Mouse (Mus musculus) CH12.LX (cell line): ENCODE measurements at regions not wholly inside any gene's neighbourhood (a gene's known extent, or its start where the extent isn't known, plus 50 kb on each side); places are given as distances from the start of the nearest gene placed in this dataset.

Experiments
- DNase-seq: peaks from one replicate; pipeline ENCODE4 v3.0.0-alpha.2; 2013; ENCODE audit errors: extremely low read depth
- H3K27ac ChIP-seq: 2 replicates; pipeline ENCODE4 v1.5.1; 2012; ENCODE audit warnings: low read depth, mild to moderate bottlenecking, control low read depth, moderate library complexity; ENCODE audit not compliant: insufficient read depth
- H3K27me3 ChIP-seq: replicated peaks from 2 replicates; pipeline ENCODE3; 2012; ENCODE audit warnings: inconsistent platforms
- H3K36me3 ChIP-seq, 2 experiments: replicated peaks in 1 of 2; 2 replicates each; pipeline versions ENCODE3 to v1.6.1; 2012; ENCODE audit warnings: inconsistent platforms in 1 of 2, low read length in 1 of 2, mild to moderate bottlenecking in 1 of 2, mixed read lengths in 1 of 2, moderate library complexity in 1 of 2; ENCODE audit not compliant: control insufficient read depth in 1 of 2, insufficient read depth in 1 of 2
- H3K4me1 ChIP-seq, 2 experiments: 2 replicates each; pipeline ENCODE4 v1.6.1; 2012; ENCODE audit warnings: inconsistent platforms in 1 of 2, moderate library complexity in 1 of 2; ENCODE audit not compliant: insufficient read depth in 2 of 2, control insufficient read depth in 1 of 2
- H3K4me2 ChIP-seq: 2 replicates; pipeline ENCODE4 v1.6.1; 2012; ENCODE audit warnings: low read depth, mild to moderate bottlenecking, control low read depth; ENCODE audit not compliant: poor library complexity, insufficient read depth, severe bottlenecking
- H3K4me3 ChIP-seq, 3 experiments: fragments of 150-350 bp in 1 of 3; sonication (generic) in 1 of 3; replicated peaks in 1 of 3; 2 replicates each; pipeline versions ENCODE3 to v1.5.1; 2011 to 2012; ENCODE audit warnings: low read depth in 2 of 3, low read length in 2 of 3, mild to moderate bottlenecking in 2 of 3, moderate library complexity in 2 of 3, control low read depth in 1 of 3, improper control_type of control experiment in 1 of 3, inconsistent platforms in 1 of 3, mixed read lengths in 1 of 3; ENCODE audit not compliant: poor library complexity in 1 of 3
- H3K79me2 ChIP-seq: replicated peaks from 2 replicates; pipeline ENCODE4 v1.6.1; 2012; ENCODE audit warnings: mild to moderate bottlenecking, moderate library complexity; ENCODE audit not compliant: control insufficient read depth, poor library complexity, insufficient read depth, severe bottlenecking; ENCODE audit errors: extremely low read depth
- H3K9ac ChIP-seq: 2 replicates; pipeline ENCODE4 v1.6.1; 2012; ENCODE audit warnings: low read depth, mild to moderate bottlenecking, control low read depth, moderate library complexity; ENCODE audit not compliant: insufficient read depth
- H3K9me3 ChIP-seq: replicated peaks from 2 replicates; pipeline ENCODE3; 2012; ENCODE audit warnings: low read length, inconsistent platforms, mixed read lengths
- BHLHE40 ChIP-seq: IDR thresholded peaks from 2 replicates; pipeline ENCODE4 v1.6.1; 2011; ENCODE audit warnings: mild to moderate bottlenecking, low read depth, low read length, improper control_type of control experiment
- CHD1 ChIP-seq: IDR thresholded peaks from 2 replicates; pipeline ENCODE4 v1.6.1; 2012; ENCODE audit warnings: low read depth, low read length, improper control_type of control experiment, inconsistent platforms
- CTCF ChIP-seq, 2 experiments: IDR thresholded peaks in 1 of 2; conservative IDR thresholded peaks in 1 of 2; 2 replicates each; pipeline ENCODE4 v1.5.1; 2011 to 2012; ENCODE audit warnings: low read depth in 2 of 2, low read length in 2 of 2, improper control_type of control experiment in 1 of 2, inconsistent platforms in 1 of 2, mild to moderate bottlenecking in 1 of 2, moderate library complexity in 1 of 2
- ETS1 ChIP-seq: conservative IDR thresholded peaks from 2 replicates; pipeline ENCODE4 v1.6.1; 2012; ENCODE audit warnings: low read depth, mild to moderate bottlenecking, inconsistent platforms, low read length, improper control_type of control experiment, moderate library complexity
- JUN ChIP-seq: IDR thresholded peaks from 2 replicates; pipeline ENCODE4 v1.6.1; 2011; ENCODE audit warnings: low read depth, mild to moderate bottlenecking, low read length, improper control_type of control experiment, moderate library complexity; ENCODE audit not compliant: insufficient read depth
- JUND ChIP-seq: conservative IDR thresholded peaks from 2 replicates; pipeline ENCODE4 v1.6.1; 2011; ENCODE audit warnings: low read depth, low read length, improper control_type of control experiment
- MAX ChIP-seq: IDR thresholded peaks from 2 replicates; pipeline ENCODE4 v1.6.1; 2011; ENCODE audit warnings: low read length, improper control_type of control experiment
- MYC ChIP-seq: IDR thresholded peaks from 2 replicates; pipeline ENCODE4 v1.6.1; 2011; ENCODE audit warnings: low read depth, mild to moderate bottlenecking, improper control_type of control experiment, low read length
- POLR2A ChIP-seq: IDR thresholded peaks from 2 replicates; pipeline ENCODE4 v1.6.1; 2011; ENCODE audit warnings: low read depth, mild to moderate bottlenecking, improper control_type of control experiment, low read length
- POLR2AphosphoS2 ChIP-seq: IDR thresholded peaks from 2 replicates; pipeline ENCODE4 v1.6.1; 2011; ENCODE audit warnings: low read depth, low read length, improper control_type of control experiment
- RCOR1 ChIP-seq: conservative IDR thresholded peaks from 2 replicates; pipeline ENCODE4 v1.6.1; 2012; ENCODE audit warnings: low read depth, mild to moderate bottlenecking, inconsistent platforms, low read length, improper control_type of control experiment
- SIN3A ChIP-seq: IDR thresholded peaks from 2 replicates; pipeline ENCODE4 v1.6.1; 2012; ENCODE audit warnings: low read length, improper control_type of control experiment, inconsistent platforms
- TBP ChIP-seq: conservative IDR thresholded peaks from 2 replicates; pipeline ENCODE4 v1.6.1; 2011; ENCODE audit warnings: low read depth, low read length, improper control_type of control experiment
- UBTF ChIP-seq: IDR thresholded peaks from 2 replicates; pipeline ENCODE4 v1.6.1; 2012; ENCODE audit warnings: low read depth, mild to moderate bottlenecking, inconsistent platforms, low read length, improper control_type of control experiment, moderate library complexity
- ZC3H11A ChIP-seq: IDR thresholded peaks from 2 replicates; pipeline ENCODE4 v1.6.1; 2012; ENCODE audit warnings: low read depth, mild to moderate bottlenecking, inconsistent platforms, low read length, improper control_type of control experiment
- ZNF384 ChIP-seq: IDR thresholded peaks from 2 replicates; pipeline ENCODE4 v1.6.1; 2012; ENCODE audit warnings: low read depth, low read length, improper control_type of control experiment, inconsistent platforms
- dilution Hi-C: fragments of 300-500 bp; cut with MboI; formaldehyde crosslinking; loops from 2 replicates; pipeline ENCODE4 v1.14.3; 2020; ENCODE audit warnings: low sequenced_read_pairs; ENCODE audit not compliant: extremely low pct_unique_long_range_greater_than_20kb, extremely low pct_ligation_motif_present
- in situ Hi-C: fragments of 300-500 bp; cut with MboI; formaldehyde crosslinking; loops from 3 replicates; pipeline ENCODE4 v1.14.3; 2019; ENCODE audit warnings: low sequenced_read_pairs, low pct_ligation_motif_present, low pct_unique_long_range_greater_than_20kb, mixed read lengths

DNA sequence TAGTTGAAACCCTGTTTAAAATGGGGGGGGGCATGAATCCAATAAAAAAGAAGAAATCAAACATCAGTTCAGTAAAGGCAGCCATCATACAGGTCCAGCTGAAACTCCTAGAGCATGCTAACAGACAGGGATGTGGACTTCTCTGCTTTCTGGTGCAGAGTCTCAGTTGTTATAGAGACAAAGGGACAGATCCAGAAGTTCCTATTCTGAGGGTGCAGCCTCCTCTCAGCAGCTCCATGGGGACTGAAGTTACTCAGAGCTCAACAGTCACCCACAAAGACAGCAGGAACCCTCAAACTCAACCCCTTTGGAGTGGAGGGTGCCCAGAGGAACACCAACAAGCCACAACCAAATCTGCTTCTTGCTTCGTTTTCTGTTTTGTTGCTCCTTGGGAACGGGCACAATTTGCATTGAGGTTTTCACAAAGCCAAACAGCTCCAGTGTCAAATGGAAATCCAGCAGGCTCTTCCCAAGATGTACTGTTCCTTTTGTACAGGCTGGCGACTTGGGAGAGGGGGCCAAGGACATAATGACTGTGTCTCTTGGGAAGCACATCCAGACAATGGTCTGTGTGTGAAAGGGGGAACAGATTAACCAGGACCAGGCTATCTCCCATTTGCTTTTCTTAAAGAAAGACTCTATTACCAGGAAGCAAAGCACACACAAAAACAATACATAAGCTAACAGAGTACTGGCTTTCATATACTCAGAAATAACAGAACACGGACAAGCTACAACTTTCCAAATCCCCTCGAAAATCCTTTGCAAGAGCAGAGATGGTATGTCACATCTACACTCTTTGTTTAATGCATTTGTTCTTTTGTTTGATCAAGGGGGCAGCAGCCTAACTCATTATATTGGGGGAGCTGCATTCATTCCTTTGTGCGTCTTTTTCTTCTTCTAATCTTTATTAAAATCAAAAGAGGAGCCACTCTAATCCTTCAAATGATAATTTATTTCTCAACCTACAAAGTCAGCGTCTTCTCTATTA lies 332.6 kb upstream of the Zfp462 start:
- no peak overlapping the region for H3K4me2 ChIP-seq
- H3K4me1 ChIP-seq: no peaks in the 10 kb centered on the region
- TF ChIP-seq JUN (no peak), ZC3H11A (no peak), UBTF (no peak), BHLHE40 (no peak), SIN3A (no peak), MAX (no peak), ETS1 (no peak), CHD1 (no peak)
- H3K79me2 ChIP-seq: no peaks in the 10 kb centered on the region
- H3K27ac ChIP-seq: no peak overlapping the region
- no peak overlapping the region for H3K4me3 ChIP-seq
- H3K9me3 ChIP-seq: peaks cover 14% of the 10 kb centered on the region
- no peak overlapping the region for H3K9ac ChIP-seq
- in situ Hi-C loops: no loop called here
- no peak for DNase-seq
- H3K27me3 ChIP-seq: no peaks in the 10 kb centered on the region
- dilution Hi-C loops: no loop called here
- no peaks in the 10 kb centered on the region for H3K36me3 ChIP-seq

DNA sequence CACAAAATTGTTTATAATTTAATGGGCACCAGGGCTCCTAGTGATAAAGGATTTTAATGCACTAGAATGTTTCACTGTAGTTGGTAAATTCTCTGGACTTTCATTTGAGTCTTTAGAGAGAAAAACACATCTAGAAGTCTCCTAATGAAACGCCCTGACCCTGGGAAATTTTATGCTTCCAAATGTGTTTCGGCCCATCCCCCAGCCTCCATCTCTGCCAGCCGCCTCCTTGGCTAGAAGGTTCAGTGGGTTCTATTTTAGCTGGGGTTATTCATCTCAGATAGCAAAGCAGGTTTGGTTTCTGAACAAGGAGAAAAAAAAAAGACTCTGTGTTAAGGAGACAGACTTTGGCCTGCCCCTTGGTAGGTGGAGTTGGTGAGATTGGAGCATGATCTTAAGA lies 331.8 kb upstream of the Zfp462 start:
- no peak overlapping the region for H3K9ac ChIP-seq
- TF ChIP-seq ETS1 (no peak), JUND (no peak), MAX (no peak), POLR2A (no peak), RCOR1 (no peak), TBP (no peak), CTCF (conservative IDR thresholded peaks at IDR 0.05 in 1 of 2, IDR thresholded peaks at IDR 0.05 in 1 of 2; ENCODE audit: low read depth in 2 of 2, low read length in 2 of 2) (no peak), ZNF384 (no peak), POLR2AphosphoS2 (no peak), ZC3H11A (no peak), MYC (no peak)
- H3K9me3 ChIP-seq: peaks cover 14% of the 10 kb centered on the region
- no peaks in the 10 kb centered on the region for H3K36me3 ChIP-seq
- H3K4me3 ChIP-seq: no peak overlapping the region
- no peak for DNase-seq
- H3K79me2 ChIP-seq: no peaks in the 10 kb centered on the region
- dilution Hi-C loops: no loop called here
- in situ Hi-C loops: no loop called here
- H3K27ac ChIP-seq: no peak overlapping the region
- H3K27me3 ChIP-seq: no peaks in the 10 kb centered on the region
- H3K4me2 ChIP-seq: no peak overlapping the region
- H3K4me1 ChIP-seq: no peaks in the 10 kb centered on the region
